Mouse (Mus musculus) cerebellum, adult 11 months (tissue): ENCODE data around the gene Gm11937.
A peak's percentile ranks its signal among the peaks of the same experiment; 100 is the strongest.

Source experiments
- DNase-seq: peaks from one replicate; pipeline ENCODE4 v3.0.0; 2022

Gene Gm11937

GRCm38 (mm10) chr11:99581051-99581450 lies 28.9 kb downstream of the Gm11937 start:
- no peak for DNase-seq

- DNase-seq = no peak
Measured at GRCm38 (mm10) chr11:99580636-99581035, 29.4 kb downstream of the Gm11937 start, which contains the start of gene Krtap1-5. Gene Krtap1-5, minus strand, starts transcription at chr11:99581016.

GRCm38 (mm10) chr11:99574106-99574505 lies 35.9 kb downstream of the Gm11937 start:
- DNase-seq = peak; percentile 28

GRCm38 (mm10) chr11:99573164-99573563 lies 36.8 kb downstream of the Gm11937 start:
- no peak for DNase-seq

- DNase-seq = no peak
Measured at GRCm38 (mm10) chr11:99566530-99566929, 43.5 kb downstream of the Gm11937 start, which contains the start of gene Krtap3-1. Gene Krtap3-1, minus strand, starts transcription at chr11:99566630.

- DNase-seq = no peak
Measured at GRCm38 (mm10) chr11:99562580-99562979, 47.4 kb downstream of the Gm11937 start.
